Mouse (Mus musculus): ENCODE data around the gene Cfap46. TPM values are rescaled to one million over a fixed set of nuclear protein-coding genes. Genes with fewer than 3 reads are reported as not detected.

Gene Cfap46
- polyA plus RNA-seq, 1 experiment from 2014 or later: not detected

- no peaks in the 10 kb centered on the region for H3K36me3 ChIP-seq (ENCODE audit: control insufficient read depth, insufficient read depth)
- H3K4me2 ChIP-seq (ENCODE audit: low read depth, low read length): no peak overlapping the region
- H3K4me3 ChIP-seq (ENCODE audit: low read depth, low read length): no peak overlapping the region
- no peak for ATAC-seq (ENCODE audit: low read depth)
- H3K9me3 ChIP-seq (replicated peaks; ENCODE audit: control insufficient read depth, low read length): no peaks in the 10 kb centered on the region
- WGBS (ENCODE audit: insufficient replicate concordance): 73% methylated on average over 2 of the region's 2 CpGs
- no peaks in the 10 kb centered on the region for H3K27me3 ChIP-seq (ENCODE audit: control insufficient read depth, insufficient read depth, low read depth, low read length)
- no peaks in the 10 kb centered on the region for H3K4me1 ChIP-seq (ENCODE audit: control insufficient read depth, low read depth, low read length)
- no peak overlapping the region for H3K27ac ChIP-seq (ENCODE audit: low read length)
- H3K9ac ChIP-seq (ENCODE audit: low read depth, low read length): no peak overlapping the region
Measured at GRCm38 (mm10) chr7:139551519-139551918, 132.1 kb downstream of the Cfap46 start.

Other genes with a start within 250 kb of the Cfap46 start
- gene Nkx6-2, start 101.0 kb downstream of the Cfap46 start, polyA plus RNA-seq (2015; fragmentation: Nextera tagmentation; extraction: Ambion mirVana): not detected in 2 replicates
- 0.12 TPM in 1 of 2 replicates, not detected in the other for gene Adgra1, start 150.4 kb upstream of the Cfap46 start, polyA plus RNA-seq (2015; fragmentation: Nextera tagmentation; extraction: Ambion mirVana)
- not detected in 2 replicates for gene Kndc1, start 210.9 kb upstream of the Cfap46 start, polyA plus RNA-seq (2015; fragmentation: Nextera tagmentation; extraction: Ambion mirVana)

Measured in liver, embryonic 16.5 days (tissue).